Mouse (Mus musculus) limb, embryonic 14.5 days (tissue): ENCODE measurements around the gene Ptges. TPM values are rescaled to one million over a fixed set of nuclear protein-coding genes. Genes with fewer than 3 reads are reported as not detected.

Experiments
- ATAC-seq: fragments of 200-750 bp; cut with Nextera tagmentation; 2 replicates; pipeline ENCODE4 v1.8.0; 2017; ENCODE audit warnings: low read depth, moderate number of reproducible peaks, moderate TSS enrichment; ENCODE audit not compliant: low FRiP score
- DNase-seq: peaks from one replicate; pipeline ENCODE4 v3.0.0-alpha.2; 2015; ENCODE audit warnings: low spot score
- H3K27ac ChIP-seq: fragments of 300-500 bp; sonication (generic); replicated peaks from 2 replicates; pipeline ENCODE4 v1.5.1; 2014; ENCODE audit warnings: low read depth, mild to moderate bottlenecking, low read length, moderate library complexity, mixed read lengths
- H3K27me3 ChIP-seq: fragments of 300-500 bp; sonication (generic); 2 replicates; pipeline ENCODE4 v1.6.1; 2014; ENCODE audit warnings: low read length, mixed read lengths; ENCODE audit not compliant: control insufficient read depth, insufficient read depth
- H3K36me3 ChIP-seq: fragments of 300-500 bp; sonication (generic); 2 replicates; pipeline ENCODE4 v1.6.1; 2014; ENCODE audit warnings: mild to moderate bottlenecking, low read length, moderate library complexity, mixed read lengths; ENCODE audit not compliant: control insufficient read depth, insufficient read depth
- H3K4me1 ChIP-seq: fragments of 300-500 bp; sonication (generic); 2 replicates; pipeline ENCODE4 v1.6.1; 2014; ENCODE audit warnings: antibody characterized with exemption, low read length, mixed read lengths; ENCODE audit not compliant: control insufficient read depth, insufficient read depth
- H3K4me2 ChIP-seq: fragments of 300-500 bp; sonication (generic); replicated peaks from 2 replicates; pipeline ENCODE4 v1.6.1; 2014; ENCODE audit warnings: low read depth, mild to moderate bottlenecking, low read length, moderate library complexity; ENCODE audit not compliant: severe bottlenecking
- H3K4me3 ChIP-seq: fragments of 300-500 bp; sonication (generic); replicated peaks from 2 replicates; pipeline ENCODE4 v1.5.1; 2014; ENCODE audit warnings: low read length
- H3K9ac ChIP-seq: fragments of 300-500 bp; sonication (generic); 2 replicates; pipeline ENCODE4 v1.6.1; 2014; ENCODE audit warnings: mild to moderate bottlenecking, low read depth, low read length, moderate library complexity; ENCODE audit not compliant: severe bottlenecking
- H3K9me3 ChIP-seq: fragments of 300-500 bp; sonication (generic); 2 replicates; pipeline ENCODE4 v1.6.1; 2016; ENCODE audit warnings: low read length; ENCODE audit not compliant: control insufficient read depth
- POLR2A ChIP-seq: fragments of 200-500 bp; IDR thresholded peaks from 2 replicates; pipeline ENCODE4 v1.8.0; 2012; ENCODE audit warnings: inconsistent platforms, mild to moderate bottlenecking, moderate library complexity, borderline replicate concordance; ENCODE audit not compliant: insufficient read depth, insufficient read length; ENCODE audit errors: extremely low read depth
- WGBS: fragments of 180-500 bp; shearing (Covaris S2); extraction: QIAGEN DNeasy Blood & Tissue Kit; methylation state at CpG from one replicate; pipeline ENCODE4 v1.1.7; 2014; 5-methylcytosine and 5-hydroxymethylcytosine counted together
- polyA plus RNA-seq, 2 experiments: library from polyadenylated mRNA; depleted of rRNA in 1 of 2; stranded (reverse) in 1 of 2; unstranded in 1 of 2; fragments of >200 nt; fragmentation: Nextera tagmentation in 1 of 2; extraction: Ambion mirVana in 1 of 2; gene quantifications; 2 replicates each; pipeline versions ENCODE4 v1.2.1 to v1.2.3; 2012 to 2014

Ptges gene
- polyA plus RNA-seq (2012; rRNA removed) = 16.4 and 22.7 TPM in 2 replicates
- 17.8 and 20.5 TPM in 2 replicates for polyA plus RNA-seq (2014; fragmentation: Nextera tagmentation; extraction: Ambion mirVana)

- WGBS = 1% methylated on average over 23 of the region's 23 CpGs
- H3K9me3 ChIP-seq = no peaks in the 10 kb centered on the region
- H3K4me2 ChIP-seq = peak within 1 kb of the TSS; percentile 49
- H3K4me1 ChIP-seq = peaks cover 11% of the 10 kb centered on the region
- no peak for TF ChIP-seq POLR2A
- no peak within 1 kb of the TSS; the same call in 1 of the 2 replicates for H3K9ac ChIP-seq
- no peaks in the 10 kb centered on the region for H3K36me3 ChIP-seq
- H3K27ac ChIP-seq = no peak within 1 kb of the TSS
- H3K4me3 ChIP-seq = peak within 1 kb of the TSS; percentile 21
- DNase-seq = peak; percentile 66
- ATAC-seq = 0 out of 2 replicates have a peak, but pooled peaks have one; percentile 29
- H3K27me3 ChIP-seq = no peaks in the 10 kb centered on the region
Observed at GRCm38 (mm10) chr2:30929483-30930045, at the start of gene Ptges. Gene Ptges, minus strand, starts transcription at chr2:30929863.

DNA sequence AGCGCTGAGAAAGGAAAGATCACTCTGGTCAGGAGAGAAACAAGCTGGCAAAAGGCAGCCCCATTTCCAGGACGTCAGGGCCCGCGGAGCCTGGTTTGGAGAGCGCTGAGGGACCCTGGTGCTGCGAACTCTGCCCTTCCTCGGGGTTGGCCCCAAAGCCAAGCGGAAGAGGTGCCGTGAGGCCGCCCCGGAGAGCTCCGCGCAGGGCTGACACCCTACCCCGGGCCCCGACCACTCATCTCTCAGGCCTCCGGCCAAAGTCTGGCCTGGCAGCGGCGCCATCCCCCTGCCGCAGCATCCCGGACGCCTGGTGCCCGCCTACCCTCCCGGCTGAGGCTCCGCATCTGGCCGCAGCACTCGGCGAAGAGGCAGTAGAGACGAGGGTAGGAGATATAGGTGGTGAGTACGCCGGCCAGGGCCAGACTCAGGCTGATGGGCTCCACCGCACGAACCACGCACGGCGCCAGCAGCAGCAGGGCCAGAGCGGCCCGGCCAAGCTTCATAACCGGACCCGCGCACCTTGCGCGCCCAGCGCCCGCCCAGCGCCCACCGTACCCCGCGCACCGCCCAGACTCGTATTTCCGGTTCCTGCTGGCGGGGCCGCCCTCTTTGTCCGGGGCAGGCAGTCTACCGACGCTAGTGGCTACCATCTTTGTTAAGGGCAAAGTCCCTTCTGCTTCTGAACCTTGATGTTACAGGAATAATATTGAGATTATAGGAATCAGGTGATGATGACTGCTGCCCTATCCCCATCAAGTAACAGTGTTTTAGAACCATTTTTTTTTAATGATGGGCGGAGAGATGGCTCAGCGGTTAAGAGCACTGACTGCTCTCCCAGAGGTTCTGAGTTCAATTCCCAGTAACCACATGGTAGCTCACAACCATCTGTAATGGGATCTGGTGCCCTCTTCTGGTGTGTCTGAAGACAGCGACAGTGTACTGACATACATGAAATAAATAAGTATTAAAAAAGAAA lies 38.0 kb upstream of the Ptges start, which contains the start of gene Tor1a:
Tor1a (minus strand) TSS at position 582 of the 976 bp plus-strand sequence.
- ATAC-seq (peak; percentile 92), DNase-seq (peak; percentile 94)
- Histone ChIP-seq H3K4me1 (peaks cover 10% of the 10 kb centered on the region), H3K27ac (peak within 1 kb of the TSS; percentile 39), H3K9ac (peak within 1 kb of the TSS; percentile 86), H3K36me3 (peaks cover 38% of the 10 kb centered on the region), H3K9me3 (no peaks in the 10 kb centered on the region), H3K4me3 (peak within 1 kb of the TSS; percentile 97), H3K4me2 (peak within 1 kb of the TSS; percentile 94), H3K27me3 (no peaks in the 10 kb centered on the region)
- TF ChIP-seq POLR2A = peak; percentile 76; the same call in 1 of the 2 replicates
- 3% methylated on average over 53 of the region's 59 CpGs for WGBS

DNA sequence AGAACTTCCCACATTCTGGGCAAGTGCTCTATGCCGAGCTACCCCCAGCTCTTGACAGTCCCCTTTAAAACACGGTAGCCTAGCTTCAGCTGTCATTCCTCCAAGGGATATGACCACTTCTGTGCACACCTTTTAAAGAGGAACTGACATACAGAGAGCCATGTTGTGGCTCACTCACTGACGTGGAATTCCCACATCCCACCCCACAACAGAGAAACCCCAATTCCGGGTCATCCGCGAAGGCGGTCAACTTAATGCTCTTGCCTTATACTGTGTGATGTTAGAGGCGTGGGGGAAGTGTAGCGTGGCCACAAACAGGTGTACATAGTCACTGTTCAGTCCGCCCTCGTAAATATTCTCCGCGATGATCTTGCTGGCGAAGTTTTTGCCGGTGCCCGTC lies 37.2 kb upstream of the Ptges start:
- Histone ChIP-seq H3K36me3 (peaks cover 42% of the 10 kb centered on the region), H3K4me2 (peak overlapping the region; percentile 94), H3K4me1 (peaks cover 10% of the 10 kb centered on the region), H3K27me3 (no peaks in the 10 kb centered on the region), H3K4me3 (peak overlapping the region; percentile 97), H3K27ac (no peak overlapping the region), H3K9ac (peak overlapping the region; percentile 86), H3K9me3 (no peaks in the 10 kb centered on the region)
- ATAC-seq = no peak
- WGBS = 20% methylated on average over 16 of the region's 16 CpGs
- DNase-seq = no peak
- TF ChIP-seq POLR2A = no peak

DNA sequence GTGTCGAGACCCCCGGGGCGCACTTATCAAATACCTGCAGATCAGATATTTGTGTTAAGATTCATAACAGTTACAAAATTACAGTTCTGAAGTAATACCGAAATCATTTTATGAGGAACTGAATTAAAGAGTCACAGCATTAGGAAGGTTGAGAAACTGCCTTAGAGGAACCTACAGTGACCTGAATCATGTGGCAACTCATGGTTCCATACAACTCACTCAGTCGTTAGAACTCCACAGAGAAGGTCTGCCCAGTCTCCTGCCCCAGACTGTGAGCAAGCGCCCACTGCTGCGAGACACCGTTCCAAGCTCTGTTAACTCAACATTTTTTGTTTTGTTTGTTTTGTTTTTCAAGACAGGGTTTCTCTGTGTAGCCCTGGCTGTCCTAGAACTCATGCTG lies 36.0 kb upstream of the Ptges start:
- no peak for TF ChIP-seq POLR2A
- no peak for ATAC-seq
- H3K9me3 ChIP-seq = no peaks in the 10 kb centered on the region
- peaks cover 51% of the 10 kb centered on the region for H3K36me3 ChIP-seq
- H3K4me1 ChIP-seq = peaks cover 10% of the 10 kb centered on the region
- H3K27me3 ChIP-seq = no peaks in the 10 kb centered on the region
- H3K4me2 ChIP-seq = no peak overlapping the region
- H3K4me3 ChIP-seq = no peak overlapping the region
- no peak for DNase-seq
- no peak overlapping the region for H3K27ac ChIP-seq
- H3K9ac ChIP-seq = no peak overlapping the region
- 90% methylated on average over 8 of the region's 8 CpGs for WGBS

- WGBS = 84% methylated on average over 11 of the region's 11 CpGs
- TF ChIP-seq POLR2A = no peak
- Histone ChIP-seq H3K4me3 (no peak overlapping the region), H3K27ac (no peak overlapping the region), H3K4me1 (peaks cover 10% of the 10 kb centered on the region), H3K4me2 (no peak overlapping the region), H3K9me3 (no peaks in the 10 kb centered on the region), H3K36me3 (peaks cover 78% of the 10 kb centered on the region), H3K27me3 (no peaks in the 10 kb centered on the region), H3K9ac (no peak overlapping the region)
- DNase-seq = no peak
- no peak for ATAC-seq
Observed at GRCm38 (mm10) chr2:30962570-30963254, 33.0 kb upstream of the Ptges start.
